Mouse (Mus musculus): ENCODE measurements around the gene Cc2d2b.

DNA sequence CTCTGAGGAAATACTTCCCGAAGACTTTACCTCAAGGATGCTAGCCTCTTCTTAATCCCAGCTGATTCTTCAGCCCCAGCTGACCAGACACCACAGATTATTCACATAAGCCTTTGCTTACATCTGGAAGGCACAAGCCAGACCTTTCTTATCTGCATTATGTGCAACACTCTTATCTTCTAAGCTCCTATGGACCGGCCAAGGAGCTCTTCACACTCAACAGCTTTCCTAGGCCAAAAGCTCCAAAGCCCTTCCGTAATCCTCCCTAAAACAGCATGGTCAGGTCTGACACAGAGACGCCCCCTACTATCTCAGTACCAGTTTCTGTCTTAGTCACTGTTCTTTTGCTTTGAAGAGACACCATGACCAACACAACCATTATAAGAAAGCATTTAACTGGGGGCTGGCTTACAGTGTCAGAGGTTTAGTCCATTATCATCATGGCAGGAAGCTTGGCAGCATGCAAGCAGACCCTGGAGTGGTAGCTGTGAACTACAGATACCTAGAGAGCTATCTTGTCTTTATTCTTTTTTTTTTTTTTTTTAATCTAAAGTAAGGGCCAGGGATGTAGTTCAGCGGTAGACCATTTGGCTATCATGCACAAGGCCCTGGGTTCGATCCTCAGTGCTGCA lies 69.5 kb downstream of the Cc2d2b start:
- TF ChIP-seq CTCF (conservative IDR thresholded peaks at IDR 0.05 in 1 of 2, IDR thresholded peaks at IDR 0.05 in 1 of 2; ENCODE audit: low read depth in 2 of 2, low read length in 2 of 2) = no peak
- TF ChIP-seq POLR2A (IDR thresholded peaks at IDR 0.05; ENCODE audit: low read depth, low read length) = no peak
- no peak for TF ChIP-seq TCF12 (IDR thresholded peaks at IDR 0.05; ENCODE audit: low read depth, low read length)
- TF ChIP-seq MYC (IDR thresholded peaks at IDR 0.05; ENCODE audit: low read depth, low read length) = no peak
- TF ChIP-seq NELFE (IDR thresholded peaks at IDR 0.05; ENCODE audit: low read depth, low read length) = no peak
